Mouse (Mus musculus) spleen, postnatal 4 days (tissue): Measurements from ENCODE around the gene Gm21870.
"Not testable (repeated sequence)": the region's sequence is repeated elsewhere in the genome, so short reads cannot be mapped to it uniquely, and the experiment has no call there.

Experiments used
- DNase-seq, 2 experiments: peaks; one replicate each; pipeline ENCODE4 v3.0.0; 2022; ENCODE audit warnings: low spot score in 2 of 2

Gm21870 gene

GRCm38 (mm10) chrX:33986716-33987115, at the start of gene Gm21870:
Gene Gm21870, minus strand, starts transcription at chrX:33986816.
- not testable (repeated sequence) for DNase-seq

- not testable (repeated sequence) for DNase-seq
Observed at GRCm38 (mm10) chrX:33956440-33956839, 30.2 kb downstream of the Gm21870 start, which contains the start of gene Btbd35f6. Gene Btbd35f6, minus strand, starts transcription at chrX:33956540.
